Mouse (Mus musculus): ENCODE results near the gene Vmn2r56. TPM values are rescaled to one million over a fixed set of nuclear protein-coding genes. Genes with fewer than 3 reads are reported as not detected.

Vmn2r56 gene
- total RNA-seq (2023), result not detected

GRCm38 (mm10) chr7:12734904-12735303, at the start of gene Vmn2r56:
Gene Vmn2r56, minus strand, starts transcription at chr7:12735004.

DNA sequence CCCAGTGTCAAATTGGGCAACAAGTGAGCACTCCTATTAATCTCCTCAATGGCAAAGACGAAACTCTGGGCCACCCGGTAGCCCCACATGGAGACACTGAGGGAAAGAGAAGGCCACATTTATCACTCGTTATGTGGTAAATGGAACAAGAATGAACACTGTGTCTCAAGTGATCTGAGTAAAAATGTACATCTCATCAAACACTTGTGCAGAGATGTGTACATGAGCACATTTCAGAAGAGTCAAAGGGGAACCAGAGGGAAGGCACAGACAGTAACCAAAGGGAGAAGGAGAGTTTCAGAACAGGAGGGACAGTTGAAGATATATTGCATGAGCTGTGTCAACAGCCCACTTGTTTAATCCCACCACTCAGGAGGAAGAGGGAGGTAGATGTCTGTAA, 49.9 kb downstream of the Vmn2r56 start, which contains the start of gene Vmn2r55:
Gene Vmn2r55, minus strand, starts transcription at position 101 of the 400 bp plus-strand sequence.

GRCm38 (mm10) chr7:12640219-12640618, 94.6 kb downstream of the Vmn2r56 start, which contains the start of gene Vmn2r54:
Gene Vmn2r54, minus strand, starts transcription at chr7:12640319.

Other genes with a start within 250 kb of the Vmn2r56 start
- not detected for gene 2900092C05Rik, start 222.5 kb downstream of the Vmn2r56 start, total RNA-seq (2023)
- under 1 TPM; 0.04 TPM for gene Vmn2r53, start 126.2 kb downstream of the Vmn2r56 start, total RNA-seq (2023)
- gene Vmn2r54, start 94.7 kb downstream of the Vmn2r56 start, total RNA-seq (2023), result not detected
- not detected for gene Vmn2r55, start 50.0 kb downstream of the Vmn2r56 start, total RNA-seq (2023)
- gene Zscan18, start 68.6 kb upstream of the Vmn2r56 start, total RNA-seq (2023), result 1 to 10 TPM; 1.3 to 2.1 TPM
- 1 to 10 TPM; 3.9 to 4.4 TPM for gene Zfp329, start 83.9 kb upstream of the Vmn2r56 start, total RNA-seq (2023)
- gene Zfp110, start 99.8 kb upstream of the Vmn2r56 start, total RNA-seq (2023), result 10 to 100 TPM; 23.4 to 24.6 TPM
- gene Zfp128, start 146.2 kb upstream of the Vmn2r56 start, total RNA-seq (2023), result 1 to 10 TPM; 1.2 to 1.4 TPM
- 1 to 10 TPM; 5.5 to 6.7 TPM for gene Zscan22, start 162.8 kb upstream of the Vmn2r56 start, total RNA-seq (2023)
- 100 to 1,000 TPM; 779 to 842 TPM for gene Rps5, start 187.3 kb upstream of the Vmn2r56 start, total RNA-seq (2023)
- under 1 TPM; 0.33 to 0.40 TPM for gene Rnf225, start 192.4 kb upstream of the Vmn2r56 start, total RNA-seq (2023)
- 1 to 10 TPM; 2.4 to 3.3 TPM for gene Zfp324, start 230.8 kb upstream of the Vmn2r56 start, total RNA-seq (2023)
- 1 to 10 TPM; 3.0 to 4.6 TPM for gene Zfp446, start 242.8 kb upstream of the Vmn2r56 start, total RNA-seq (2023)